Mouse (Mus musculus) thymus, adult 2 months (tissue): ENCODE data around the gene Erbin. TPM values are rescaled to one million over a fixed set of nuclear protein-coding genes. Genes with fewer than 3 reads are reported as not detected.
A peak's percentile ranks its signal among the peaks of the same experiment; 100 is the strongest.

ENCODE experiments used
- DNase-seq: peaks from one replicate; pipeline ENCODE4 v3.0.0; 2021
- H3K27ac ChIP-seq: fragments of 200-500 bp; 2 replicates; pipeline ENCODE4 v1.5.1; 2012; ENCODE audit warnings: low read length, control low read depth; ENCODE audit not compliant: control insufficient read depth, insufficient read depth
- H3K27me3 ChIP-seq: fragments of 200-500 bp; 2 replicates; pipeline ENCODE4 v1.6.1; 2012; ENCODE audit warnings: mild to moderate bottlenecking, low read length, moderate library complexity, mixed read lengths; ENCODE audit not compliant: control insufficient read depth, insufficient read depth
- H3K36me3 ChIP-seq: fragments of 200-500 bp; 2 replicates; pipeline ENCODE4 v1.6.1; 2012; ENCODE audit warnings: mild to moderate bottlenecking, low read length, moderate library complexity; ENCODE audit not compliant: control insufficient read depth, insufficient read depth
- H3K4me1 ChIP-seq: fragments of 200-500 bp; replicated peaks from 2 replicates; pipeline ENCODE4 v1.6.1; 2012; ENCODE audit warnings: low read length; ENCODE audit not compliant: control insufficient read depth, insufficient read depth
- H3K4me3 ChIP-seq: fragments of 200-500 bp; 2 replicates; pipeline ENCODE4 v1.5.1; 2012; ENCODE audit warnings: mild to moderate bottlenecking, low read length, control low read depth, moderate library complexity; ENCODE audit not compliant: control insufficient read depth, insufficient read depth
- CTCF ChIP-seq: fragments of 200-500 bp; IDR thresholded peaks from 2 replicates; pipeline ENCODE4 v1.5.1; 2012; ENCODE audit warnings: mild to moderate bottlenecking, control low read depth, low read length, moderate library complexity, borderline replicate concordance; ENCODE audit not compliant: control insufficient read depth, poor library complexity, insufficient read depth; ENCODE audit errors: extremely low read depth
- POLR2A ChIP-seq: fragments of 200-500 bp; IDR thresholded peaks from 2 replicates; pipeline ENCODE4 v1.6.1; 2012; ENCODE audit warnings: mild to moderate bottlenecking, low read length, control low read depth, moderate library complexity; ENCODE audit not compliant: control insufficient read depth, poor library complexity, insufficient read depth; ENCODE audit errors: extremely low read depth
- WGBS: fragments of 180-500 bp; shearing (Covaris S2); methylation state at CpG from one replicate; pipeline ENCODE4 v1.1.7; 2018; 5-methylcytosine and 5-hydroxymethylcytosine counted together
- polyA plus RNA-seq: library from polyadenylated mRNA; depleted of rRNA; stranded (reverse); fragments of >200 nt; gene quantifications from 2 replicates; pipeline ENCODE4 v1.2.3, GENCODE M21; 2012

The Erbin gene
- polyA plus RNA-seq, 1 experiment, result 20.4 TPM

DNA sequence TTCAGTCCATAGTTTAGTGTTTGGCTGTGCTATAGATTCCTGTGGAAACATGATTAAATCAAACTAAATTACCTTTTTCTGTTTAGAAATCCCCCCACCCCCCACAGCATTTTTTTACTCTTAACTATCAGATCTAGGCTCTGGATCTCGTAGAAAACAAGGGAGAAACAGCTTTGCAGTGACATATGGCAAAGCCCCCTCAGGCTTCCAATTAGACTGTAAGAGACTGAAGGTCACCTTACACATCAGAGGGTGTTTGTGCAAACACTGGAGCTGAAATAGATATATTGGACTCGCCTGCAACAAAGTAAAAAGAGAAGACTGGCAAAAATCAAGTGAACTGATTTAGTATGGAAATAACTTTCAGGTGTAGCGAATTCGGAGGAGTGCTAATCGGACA lies 116.6 kb downstream of the Erbin start:
- no peak overlapping the region for H3K27ac ChIP-seq
- WGBS, result 90% methylated on average over 5 of the region's 5 CpGs
- TF ChIP-seq CTCF (no peak), POLR2A (no peak)
- DNase-seq, result no peak
- H3K27me3 ChIP-seq, result no peaks in the 10 kb centered on the region
- H3K4me3 ChIP-seq, result no peak overlapping the region
- no peaks in the 10 kb centered on the region for H3K4me1 ChIP-seq
- H3K36me3 ChIP-seq, result no peaks in the 10 kb centered on the region

- H3K27me3 ChIP-seq, result no peaks in the 10 kb centered on the region
- H3K36me3 ChIP-seq, result no peaks in the 10 kb centered on the region
- 96% methylated on average over 1 of the region's 1 CpGs for WGBS
- no peaks in the 10 kb centered on the region for H3K4me1 ChIP-seq
- no peak for TF ChIP-seq POLR2A
- no peak for TF ChIP-seq CTCF
- no peak overlapping the region for H3K4me3 ChIP-seq
- no peak for DNase-seq
- no peak overlapping the region for H3K27ac ChIP-seq
These were observed 119.3 kb downstream of the Erbin start for GRCm38 (mm10) chr13:103801021-103801420.

DNA sequence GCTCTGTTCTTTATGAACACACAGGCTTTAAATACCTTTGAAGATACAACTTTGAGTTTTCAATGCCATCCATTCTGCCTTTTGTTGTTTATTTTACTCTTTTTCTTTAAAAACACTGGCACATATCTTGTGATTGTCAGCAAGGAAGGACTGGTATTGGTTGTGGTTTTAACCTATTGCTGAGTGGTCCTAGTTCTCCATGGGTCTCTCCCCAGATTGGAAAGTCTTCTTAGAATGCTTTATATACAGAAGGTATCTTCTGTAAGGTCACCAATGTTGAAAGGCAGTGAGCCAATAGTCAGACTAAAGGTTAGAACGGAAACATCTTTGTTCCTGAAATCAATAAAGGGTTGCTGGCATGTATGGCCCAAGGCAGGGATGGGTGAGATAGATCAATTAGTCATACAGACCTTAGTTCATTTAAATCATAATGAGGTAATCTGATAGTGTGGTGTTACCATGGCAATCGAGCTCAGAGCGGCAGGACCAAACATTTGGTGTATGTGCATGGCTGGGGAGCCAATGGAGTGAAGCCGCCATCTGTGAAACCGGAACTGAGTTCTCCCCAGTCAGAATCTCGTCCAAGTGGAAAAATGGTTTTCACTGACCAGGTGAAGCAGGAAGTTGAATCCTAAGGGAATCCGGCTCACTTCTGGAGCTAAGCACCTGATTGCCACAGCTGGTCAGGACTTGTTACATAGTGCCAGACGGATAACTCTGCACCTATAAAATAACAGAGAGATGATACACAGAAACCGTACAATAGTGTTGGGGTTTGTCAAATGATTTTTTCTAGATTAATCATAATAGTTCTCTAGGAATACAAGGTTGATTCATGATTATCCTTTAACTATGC lies 125.4 kb downstream of the Erbin start:
- Histone ChIP-seq H3K4me3 (no peak overlapping the region), H3K36me3 (no peaks in the 10 kb centered on the region), H3K27me3 (no peaks in the 10 kb centered on the region), H3K4me1 (no peaks in the 10 kb centered on the region), H3K27ac (no peak overlapping the region)
- TF ChIP-seq CTCF (no peak), POLR2A (no peak)
- WGBS, result 94% methylated on average over 9 of the region's 9 CpGs
- DNase-seq, result no peak

GRCm38 (mm10) chr13:103779922-103780585 lies 140.3 kb downstream of the Erbin start:
- H3K4me3 ChIP-seq, result no peak overlapping the region
- H3K27me3 ChIP-seq, result no peaks in the 10 kb centered on the region
- DNase-seq, result peak; percentile 50
- no peaks in the 10 kb centered on the region for H3K36me3 ChIP-seq
- TF ChIP-seq POLR2A (no peak), CTCF (no peak)
- H3K4me1 ChIP-seq, result no peaks in the 10 kb centered on the region
- H3K27ac ChIP-seq, result no peak overlapping the region
- WGBS, result 41% methylated on average over 11 of the region's 11 CpGs

- Histone ChIP-seq H3K27me3 (no peaks in the 10 kb centered on the region), H3K27ac (no peak overlapping the region), H3K4me3 (no peak overlapping the region), H3K36me3 (no peaks in the 10 kb centered on the region), H3K4me1 (0 out of 2 replicates have a peak, but pooled peaks cover 2% of the 10 kb centered on the region)
- DNase-seq, result no peak
- 83% methylated on average over 8 of the region's 8 CpGs for WGBS
- TF ChIP-seq CTCF, result no peak
- no peak for TF ChIP-seq POLR2A
These were observed 143.2 kb downstream of the Erbin start for GRCm38 (mm10) chr13:103777126-103777525.

- DNase-seq, result peak; percentile 89
- WGBS, result under 1% methylated on average over 81 of the region's 81 CpGs
These were observed 146.1 kb downstream of the Erbin start, which contains the start of gene Srek1 for GRCm38 (mm10) chr13:103774119-103774757. Gene Srek1, minus strand, starts transcription at chr13:103774608.

More at GRCm38 (mm10) chr13:103774119-103774757, 146.1 kb downstream of the Erbin start, which contains the start of gene Srek1:
- no peak; the same call in 1 of the 2 replicates for TF ChIP-seq CTCF
- TF ChIP-seq POLR2A, result peak; percentile 75
- Histone ChIP-seq H3K4me1 (0 out of 2 replicates have a peak, but pooled peaks cover 2% of the 10 kb centered on the region), H3K4me3 (peak within 1 kb of the TSS; percentile 85), H3K27ac (peak within 1 kb of the TSS; percentile 83), H3K27me3 (no peaks in the 10 kb centered on the region), H3K36me3 (no peaks in the 10 kb centered on the region)
